Mouse (Mus musculus): ENCODE results near the gene Pcdh7. TPM values are rescaled to one million over a fixed set of nuclear protein-coding genes. Genes with fewer than 3 reads are reported as not detected.

Gene Pcdh7
- polyA plus RNA-seq, 1 experiment = 3.7 TPM

GRCm38 (mm10) chr5:57865256-57865655 lies 147.5 kb downstream of the Pcdh7 start:
- Histone ChIP-seq H3K4me1 (ENCODE audit: control insufficient read depth, insufficient read depth, low read length) (no peaks in the 10 kb centered on the region), H3K4me3 (replicated peaks; ENCODE audit: control insufficient read depth, low read depth, low read length) (no peak overlapping the region), H3K27ac (ENCODE audit: control insufficient read depth, insufficient read depth, low read depth, low read length, poor library complexity) (no peak overlapping the region)
- WGBS = 74% methylated on average over 3 of the region's 3 CpGs
- TF ChIP-seq CTCF (IDR thresholded peaks at IDR 0.05; ENCODE audit: control insufficient read depth, insufficient read depth, low read length) (no peak), POLR2A (IDR thresholded peaks at IDR 0.05; ENCODE audit: borderline replicate concordance, control insufficient read depth, low read depth, low read length) (no peak)

GRCm38 (mm10) chr5:57866097-57866496 lies 148.3 kb downstream of the Pcdh7 start:
- 62% methylated on average over 1 of the region's 1 CpGs for WGBS
- TF ChIP-seq POLR2A (IDR thresholded peaks at IDR 0.05; ENCODE audit: borderline replicate concordance, control insufficient read depth, low read depth, low read length) (no peak), CTCF (IDR thresholded peaks at IDR 0.05; ENCODE audit: control insufficient read depth, insufficient read depth, low read length) (no peak)
- no peak overlapping the region for H3K4me3 ChIP-seq (replicated peaks; ENCODE audit: control insufficient read depth, low read depth, low read length)
- no peak overlapping the region for H3K27ac ChIP-seq (ENCODE audit: control insufficient read depth, insufficient read depth, low read depth, low read length, poor library complexity)
- H3K4me1 ChIP-seq (ENCODE audit: control insufficient read depth, insufficient read depth, low read length) = no peaks in the 10 kb centered on the region

- TF ChIP-seq CTCF (IDR thresholded peaks at IDR 0.05; ENCODE audit: control insufficient read depth, insufficient read depth, low read length) (no peak), POLR2A (IDR thresholded peaks at IDR 0.05; ENCODE audit: borderline replicate concordance, control insufficient read depth, low read depth, low read length) (no peak)
- no peak overlapping the region for H3K4me3 ChIP-seq (replicated peaks; ENCODE audit: control insufficient read depth, low read depth, low read length)
- H3K4me1 ChIP-seq (ENCODE audit: control insufficient read depth, insufficient read depth, low read length) = no peaks in the 10 kb centered on the region
- H3K27ac ChIP-seq (ENCODE audit: control insufficient read depth, insufficient read depth, low read depth, low read length, poor library complexity) = no peak overlapping the region
- whole genome bisulfite sequencing = 73% methylated on average over 2 of the region's 2 CpGs
Measured at GRCm38 (mm10) chr5:57867906-57868305, 150.1 kb downstream of the Pcdh7 start.

DNA sequence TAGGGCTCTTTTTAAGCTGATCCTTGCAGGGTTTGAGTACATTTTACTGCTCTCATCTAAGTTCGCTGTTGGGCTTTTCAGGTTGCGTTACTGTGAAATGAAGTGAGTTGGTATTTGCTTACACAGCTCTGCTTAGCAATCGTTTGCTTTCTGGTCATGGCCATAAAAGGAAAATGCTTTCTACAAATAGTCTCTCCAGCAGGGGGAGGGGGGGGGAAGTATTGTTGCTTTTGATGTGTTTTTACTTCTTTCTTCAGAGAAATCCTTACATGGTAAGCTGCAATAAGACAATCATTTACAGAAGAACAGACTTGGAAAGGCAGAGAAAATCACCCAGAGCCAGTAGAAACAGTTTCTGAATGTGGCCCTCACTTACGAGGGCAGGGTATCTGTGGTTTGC lies 150.9 kb downstream of the Pcdh7 start:
- Histone ChIP-seq H3K4me1 (ENCODE audit: control insufficient read depth, insufficient read depth, low read length) (no peaks in the 10 kb centered on the region), H3K27ac (ENCODE audit: control insufficient read depth, insufficient read depth, low read depth, low read length, poor library complexity) (no peak overlapping the region), H3K4me3 (replicated peaks; ENCODE audit: control insufficient read depth, low read depth, low read length) (no peak overlapping the region)
- no peak for TF ChIP-seq POLR2A (IDR thresholded peaks at IDR 0.05; ENCODE audit: borderline replicate concordance, control insufficient read depth, low read depth, low read length)
- no peak for TF ChIP-seq CTCF (IDR thresholded peaks at IDR 0.05; ENCODE audit: control insufficient read depth, insufficient read depth, low read length)
- WGBS = 45% methylated on average over 4 of the region's 4 CpGs

- WGBS = 65% methylated on average over 1 of the region's 1 CpGs
- Histone ChIP-seq H3K27ac (ENCODE audit: control insufficient read depth, insufficient read depth, low read depth, low read length, poor library complexity) (no peak overlapping the region), H3K4me3 (replicated peaks; ENCODE audit: control insufficient read depth, low read depth, low read length) (no peak overlapping the region), H3K4me1 (ENCODE audit: control insufficient read depth, insufficient read depth, low read length) (no peaks in the 10 kb centered on the region)
- TF ChIP-seq CTCF (IDR thresholded peaks at IDR 0.05; ENCODE audit: control insufficient read depth, insufficient read depth, low read length) (no peak), POLR2A (IDR thresholded peaks at IDR 0.05; ENCODE audit: borderline replicate concordance, control insufficient read depth, low read depth, low read length) (no peak)
Measured at GRCm38 (mm10) chr5:57870727-57871126, 153.0 kb downstream of the Pcdh7 start.

DNA sequence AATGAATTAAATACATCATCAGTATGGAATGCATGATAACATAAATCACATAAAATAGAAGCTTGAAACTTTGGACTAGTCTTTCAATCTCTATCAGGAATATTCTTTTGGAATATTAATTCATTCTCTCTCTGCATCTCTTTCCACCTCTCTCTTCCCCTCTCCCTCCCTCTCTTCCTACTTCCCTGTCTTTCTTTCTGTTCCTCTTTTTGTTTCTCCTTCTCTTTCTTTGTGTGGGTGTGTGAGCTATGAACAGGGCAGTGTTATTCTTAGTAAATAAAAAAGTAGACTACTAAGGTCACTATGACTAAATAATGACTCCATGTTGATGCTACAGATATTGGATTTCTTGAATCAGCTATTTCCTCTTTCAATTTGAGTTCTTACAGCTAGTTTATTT lies 167.2 kb downstream of the Pcdh7 start:
- Histone ChIP-seq H3K4me3 (replicated peaks; ENCODE audit: control insufficient read depth, low read depth, low read length) (no peak overlapping the region), H3K4me1 (ENCODE audit: control insufficient read depth, insufficient read depth, low read length) (no peaks in the 10 kb centered on the region), H3K27ac (ENCODE audit: control insufficient read depth, insufficient read depth, low read depth, low read length, poor library complexity) (no peak overlapping the region)
- TF ChIP-seq CTCF (IDR thresholded peaks at IDR 0.05; ENCODE audit: control insufficient read depth, insufficient read depth, low read length) = no peak
- no peak for TF ChIP-seq POLR2A (IDR thresholded peaks at IDR 0.05; ENCODE audit: borderline replicate concordance, control insufficient read depth, low read depth, low read length)

DNA sequence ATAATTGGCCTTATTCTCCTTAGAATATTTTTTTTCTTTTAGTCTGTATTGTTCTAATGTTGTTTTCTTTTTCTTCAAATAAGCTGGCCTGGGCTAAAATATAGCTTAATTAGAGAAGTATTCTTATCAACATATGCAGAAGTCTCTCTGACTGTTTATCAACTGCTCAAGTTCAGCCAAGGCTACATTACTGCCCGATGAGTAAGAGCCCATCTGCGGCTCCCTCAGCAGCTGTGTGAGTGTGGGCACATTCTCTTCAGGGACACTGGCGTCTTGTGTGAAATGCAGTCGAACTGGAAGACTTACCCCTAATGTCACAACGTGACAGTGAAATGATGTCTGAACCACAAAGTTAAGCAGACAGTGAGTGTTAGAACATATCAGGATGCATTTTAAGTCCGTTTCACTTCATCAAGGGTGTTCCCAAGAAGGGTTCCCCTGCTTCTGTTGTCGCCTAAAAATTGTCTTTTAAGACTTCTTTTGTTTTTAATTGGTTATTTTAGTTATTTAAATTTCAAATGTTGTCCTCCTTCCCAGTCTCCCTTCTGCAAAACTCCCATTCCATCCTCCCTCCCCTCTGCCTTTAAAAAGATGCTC lies 181.3 kb downstream of the Pcdh7 start:
- TF ChIP-seq POLR2A (IDR thresholded peaks at IDR 0.05; ENCODE audit: borderline replicate concordance, control insufficient read depth, low read depth, low read length) = no peak
- TF ChIP-seq CTCF (IDR thresholded peaks at IDR 0.05; ENCODE audit: control insufficient read depth, insufficient read depth, low read length) = no peak
- peak overlapping the region; percentile 11 for H3K4me3 ChIP-seq (replicated peaks; ENCODE audit: control insufficient read depth, low read depth, low read length)
- WGBS = 58% methylated on average over 7 of the region's 7 CpGs
- H3K4me1 ChIP-seq (ENCODE audit: control insufficient read depth, insufficient read depth, low read length) = no peaks in the 10 kb centered on the region; the same call in 1 of the 2 replicates
- no peak overlapping the region; the same call in 1 of the 2 replicates for H3K27ac ChIP-seq (ENCODE audit: control insufficient read depth, insufficient read depth, low read depth, low read length, poor library complexity)

- WGBS = 51% methylated on average over 4 of the region's 4 CpGs
- no peak overlapping the region for H3K27ac ChIP-seq (ENCODE audit: control insufficient read depth, insufficient read depth, low read depth, low read length, poor library complexity)
Measured at GRCm38 (mm10) chr5:57907218-57907617, 189.5 kb downstream of the Pcdh7 start.

DNA sequence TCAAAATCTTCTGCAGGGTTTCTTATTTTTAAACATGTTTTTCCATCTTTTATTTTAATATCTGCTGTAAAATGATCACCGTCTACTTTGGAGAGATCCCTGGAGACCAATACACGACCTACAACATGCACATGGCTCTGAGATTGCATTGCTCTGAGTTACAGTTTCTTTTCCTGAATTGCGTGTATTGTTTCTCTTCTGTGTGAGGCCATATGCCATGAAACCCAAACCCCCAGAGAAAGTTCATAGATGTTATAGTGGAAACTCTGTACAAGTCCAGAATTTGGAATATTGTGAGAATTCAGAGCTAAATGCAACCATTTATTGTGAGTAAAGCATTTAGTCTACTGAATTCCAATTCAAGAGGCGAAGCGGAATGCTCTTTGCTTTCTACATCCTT lies 203.4 kb downstream of the Pcdh7 start:
- TF ChIP-seq CTCF (IDR thresholded peaks at IDR 0.05; ENCODE audit: control insufficient read depth, insufficient read depth, low read length) = no peak
- no peak for TF ChIP-seq POLR2A (IDR thresholded peaks at IDR 0.05; ENCODE audit: borderline replicate concordance, control insufficient read depth, low read depth, low read length)
- Histone ChIP-seq H3K4me3 (replicated peaks; ENCODE audit: control insufficient read depth, low read depth, low read length) (no peak overlapping the region), H3K4me1 (ENCODE audit: control insufficient read depth, insufficient read depth, low read length) (no peaks in the 10 kb centered on the region), H3K27ac (ENCODE audit: control insufficient read depth, insufficient read depth, low read depth, low read length, poor library complexity) (no peak overlapping the region)
- WGBS = 80% methylated on average over 5 of the region's 5 CpGs

More at GRCm38 (mm10) chr5:57907218-57907617, 189.5 kb downstream of the Pcdh7 start:
- Histone ChIP-seq H3K4me3 (replicated peaks; ENCODE audit: control insufficient read depth, low read depth, low read length) (no peak overlapping the region), H3K4me1 (ENCODE audit: control insufficient read depth, insufficient read depth, low read length) (no peaks in the 10 kb centered on the region)
- TF ChIP-seq CTCF (IDR thresholded peaks at IDR 0.05; ENCODE audit: control insufficient read depth, insufficient read depth, low read length) (no peak), POLR2A (IDR thresholded peaks at IDR 0.05; ENCODE audit: borderline replicate concordance, control insufficient read depth, low read depth, low read length) (no peak)
